Mouse (Mus musculus): ENCODE data around the gene Npy1r.

DNA sequence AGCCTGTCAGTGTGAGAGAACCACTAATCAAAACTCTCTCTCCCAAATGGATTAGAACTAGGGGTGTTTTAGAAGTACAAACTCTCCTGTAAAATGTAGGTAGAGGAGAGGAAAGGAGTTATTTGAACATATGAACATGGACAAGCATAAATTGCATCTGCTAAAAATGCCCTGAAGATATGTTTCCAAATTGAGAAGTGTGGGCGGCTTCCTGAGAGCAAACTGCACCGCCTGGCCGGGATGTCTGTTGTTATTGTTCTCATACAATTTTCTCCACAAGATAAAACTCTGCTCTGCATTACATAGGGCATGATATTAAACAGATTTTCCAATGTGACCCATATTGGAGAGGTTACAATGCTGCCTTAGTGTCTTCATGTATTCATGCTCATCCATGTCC, 48.6 kb downstream of the Npy1r start:
- TF ChIP-seq GATA1 (IDR thresholded peaks at IDR 0.05; ENCODE audit: borderline replicate concordance, low read length) (no peak), FLI1 (IDR thresholded peaks at IDR 0.05; ENCODE audit: low read length) (no peak)
